Mouse (Mus musculus) erythroblast, embryonic 14.5 days (primary cell): ENCODE data around the gene Tpgs1. TPM values are rescaled to one million over a fixed set of nuclear protein-coding genes. Genes with fewer than 3 reads are reported as not detected.

Experiments used
- H3K27me3 ChIP-seq: 2 replicates; pipeline ENCODE4 v1.6.1; 2012; ENCODE audit warnings: inconsistent platforms; ENCODE audit not compliant: control insufficient read depth
- H3K36me3 ChIP-seq: 2 replicates; pipeline ENCODE4 v1.6.1; 2012; ENCODE audit warnings: mild to moderate bottlenecking, inconsistent platforms; ENCODE audit not compliant: control insufficient read depth
- H3K4me1 ChIP-seq: 2 replicates; pipeline ENCODE4 v1.6.1; 2012; ENCODE audit warnings: inconsistent platforms; ENCODE audit not compliant: control insufficient read depth
- H3K4me3 ChIP-seq: replicated peaks from 2 replicates; pipeline ENCODE3; 2012; ENCODE audit warnings: moderate library complexity, mild to moderate bottlenecking, inconsistent platforms
- H3K9me3 ChIP-seq: 2 replicates; pipeline ENCODE4 v1.6.1; 2012; ENCODE audit warnings: low read length, inconsistent platforms, mixed read lengths; ENCODE audit not compliant: control insufficient read depth
- GATA1 ChIP-seq: IDR thresholded peaks from 2 replicates; pipeline ENCODE4 v1.6.1; 2012; ENCODE audit warnings: low read length, inconsistent platforms, mixed read lengths
- TAL1 ChIP-seq: IDR thresholded peaks from 3 replicates; pipeline ENCODE4 v1.6.1; 2012; ENCODE audit warnings: low read length, inconsistent platforms, mixed read lengths
- polyA plus RNA-seq: library from polyadenylated mRNA; stranded (reverse); fragments of >175 nt; gene quantifications from 2 replicates; pipeline ENCODE4 v1.2.3, GENCODE M21; 2012

Gene Tpgs1
- polyA plus RNA-seq, 1 experiment, result 15.5 TPM

DNA sequence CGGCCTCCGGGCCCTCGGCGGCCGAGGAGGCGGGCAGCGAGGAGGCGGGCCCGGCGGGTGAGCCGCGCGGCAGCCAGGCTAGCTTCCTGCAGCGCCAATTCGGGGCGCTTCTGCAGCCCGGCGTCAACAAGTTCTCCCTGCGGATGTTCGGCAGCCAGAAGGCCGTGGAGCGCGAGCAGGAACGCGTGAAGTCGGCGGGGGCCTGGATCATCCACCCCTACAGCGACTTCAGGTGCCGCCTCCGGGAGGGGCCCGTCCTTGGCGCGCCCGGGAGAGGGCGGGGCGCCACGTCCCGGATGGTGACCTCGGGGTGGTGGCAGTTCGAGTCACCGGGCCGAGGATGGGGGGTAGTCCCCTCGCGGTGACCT, 47.8 kb downstream of the Tpgs1 start:
- H3K4me3 ChIP-seq, result peak overlapping the region; percentile 58
- H3K4me1 ChIP-seq, result peaks cover 38% of the 10 kb centered on the region
- H3K36me3 ChIP-seq, result peaks cover 17% of the 10 kb centered on the region
- TF ChIP-seq GATA1, result no peak
- no peak for TF ChIP-seq TAL1
- H3K27me3 ChIP-seq, result peaks cover 75% of the 10 kb centered on the region
- peaks cover 7% of the 10 kb centered on the region; the same call in 1 of the 2 replicates for H3K9me3 ChIP-seq

DNA sequence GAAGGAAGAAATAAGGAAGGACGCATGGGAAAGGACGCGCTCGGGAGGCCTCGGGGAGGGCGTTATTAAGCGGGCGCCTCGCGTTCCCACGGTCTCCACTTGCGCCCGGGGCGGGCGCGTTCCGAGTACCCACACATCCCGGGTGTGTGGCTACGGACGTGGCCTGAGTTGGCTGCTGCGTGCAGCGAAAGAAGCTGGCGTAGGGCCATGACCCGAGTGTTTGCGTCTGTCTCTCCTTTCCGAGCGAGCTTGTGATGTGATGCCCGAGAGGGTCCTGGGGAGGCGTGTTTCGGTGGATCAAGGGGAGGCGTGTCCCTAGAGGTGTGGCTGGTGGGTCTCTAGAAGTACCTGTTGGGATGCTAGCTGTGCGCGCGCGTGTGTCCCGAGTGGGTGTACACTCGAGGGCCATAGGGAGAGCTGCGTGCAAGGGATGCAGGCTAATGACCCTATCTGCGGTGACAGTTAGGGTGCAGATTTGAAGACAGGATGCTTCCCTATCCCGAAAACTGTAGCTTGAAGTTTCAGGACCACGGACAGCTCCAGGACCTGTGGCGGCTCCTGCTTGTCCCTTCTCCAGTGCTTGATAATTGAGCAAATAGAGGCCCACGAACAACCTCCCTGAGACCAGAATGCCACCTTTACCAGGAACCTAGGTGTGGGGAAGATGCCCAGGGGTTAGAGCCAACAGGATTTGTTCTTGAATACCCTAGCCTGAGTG, 48.6 kb downstream of the Tpgs1 start:
- Histone ChIP-seq H3K36me3 (peaks cover 10% of the 10 kb centered on the region), H3K9me3 (peaks cover 7% of the 10 kb centered on the region; the same call in 1 of the 2 replicates), H3K4me3 (no peak overlapping the region), H3K27me3 (peaks cover 75% of the 10 kb centered on the region), H3K4me1 (peaks cover 31% of the 10 kb centered on the region)
- TF ChIP-seq GATA1 (no peak), TAL1 (no peak)

DNA sequence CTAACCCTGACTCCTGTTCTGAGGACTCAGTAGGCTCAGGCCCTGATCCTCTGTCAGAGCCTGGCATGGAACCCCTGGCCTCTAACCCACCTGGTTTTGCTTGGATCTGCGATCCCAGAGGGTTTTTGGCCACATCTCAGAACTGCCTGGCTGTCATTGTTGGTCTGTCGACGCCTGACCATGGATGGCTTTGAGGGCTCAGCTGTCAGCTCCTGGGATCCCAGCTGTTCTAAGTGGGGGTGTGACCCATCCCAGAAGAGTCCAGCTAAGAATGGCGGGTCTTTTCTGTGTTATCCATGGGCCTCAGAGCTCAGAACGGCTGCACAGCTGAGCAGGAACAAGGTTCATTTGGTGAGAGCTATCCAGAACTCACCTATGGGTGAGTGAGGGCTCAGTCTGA, 51.9 kb downstream of the Tpgs1 start:
- peaks cover 52% of the 10 kb centered on the region for H3K27me3 ChIP-seq
- H3K9me3 ChIP-seq, result peaks cover 6% of the 10 kb centered on the region; the same call in 1 of the 2 replicates
- no peaks in the 10 kb centered on the region for H3K36me3 ChIP-seq
- no peak for TF ChIP-seq GATA1
- no peak for TF ChIP-seq TAL1
- H3K4me3 ChIP-seq, result no peak overlapping the region
- H3K4me1 ChIP-seq, result peaks cover 19% of the 10 kb centered on the region

DNA sequence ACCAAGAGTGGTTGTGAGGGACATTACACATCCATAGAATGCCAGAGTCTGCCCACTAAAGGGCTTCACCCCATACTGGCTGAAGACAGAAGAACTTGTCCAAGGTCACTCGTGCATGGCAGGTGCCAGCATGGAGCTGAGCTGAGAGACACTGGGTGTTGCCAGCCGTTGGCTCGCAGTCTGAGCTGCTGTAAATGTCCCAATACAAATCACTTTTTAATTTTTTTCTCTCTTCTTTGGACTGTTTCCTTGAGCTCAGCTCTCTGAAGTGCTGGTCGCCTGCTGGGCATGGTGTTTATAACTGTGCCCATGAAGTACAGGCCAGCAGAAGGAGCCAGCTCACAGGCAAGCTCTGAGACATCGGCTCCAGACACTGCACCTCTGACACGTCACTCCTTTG, 53.9 kb downstream of the Tpgs1 start:
- TF ChIP-seq TAL1 (no peak), GATA1 (no peak)
- no peaks in the 10 kb centered on the region for H3K36me3 ChIP-seq
- H3K4me1 ChIP-seq, result peaks cover 4% of the 10 kb centered on the region
- H3K9me3 ChIP-seq, result peaks cover 4% of the 10 kb centered on the region
- H3K27me3 ChIP-seq, result peaks cover 36% of the 10 kb centered on the region
- no peak overlapping the region for H3K4me3 ChIP-seq

DNA sequence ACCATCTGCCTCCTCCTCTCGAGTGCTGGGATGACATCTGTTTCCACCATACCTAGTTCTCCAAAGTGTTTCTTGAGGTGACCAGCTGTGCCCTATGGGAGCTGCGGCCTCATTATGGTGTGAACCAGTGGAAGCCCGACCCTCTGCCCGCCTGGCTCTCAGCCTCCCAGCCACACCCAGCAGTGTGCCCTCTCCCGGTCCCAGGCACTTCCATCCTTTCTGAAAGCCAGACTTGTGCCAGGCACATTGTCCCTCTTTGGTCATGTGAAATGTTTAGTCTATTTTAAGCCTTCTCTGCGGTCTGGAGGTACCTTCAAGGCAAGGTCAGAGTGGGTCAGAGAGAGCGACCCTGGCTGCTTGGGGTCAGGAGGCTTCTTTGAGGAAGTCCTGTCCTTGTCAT, 54.5 kb downstream of the Tpgs1 start:
- H3K36me3 ChIP-seq, result no peaks in the 10 kb centered on the region
- no peak for TF ChIP-seq GATA1
- no peak for TF ChIP-seq TAL1
- H3K4me1 ChIP-seq, result peaks cover 4% of the 10 kb centered on the region
- H3K4me3 ChIP-seq, result no peak overlapping the region
- peaks cover 35% of the 10 kb centered on the region for H3K27me3 ChIP-seq
- peaks cover 4% of the 10 kb centered on the region for H3K9me3 ChIP-seq

Other genes starting within 250 kb of the Tpgs1 start
- gene Vmn2r83, start 200.6 kb upstream of the Tpgs1 start, polyA plus RNA-seq, result not detected in 2 replicates
- 0.05 and 0.10 TPM in 2 replicates for gene Plpp2, start 135.6 kb upstream of the Tpgs1 start, polyA plus RNA-seq
- 1.7 TPM in 2 replicates for gene Mier2, start 114.2 kb upstream of the Tpgs1 start, polyA plus RNA-seq
- gene Theg, start 82.0 kb upstream of the Tpgs1 start, polyA plus RNA-seq, result not detected in 2 replicates
- not detected in 2 replicates for gene C2cd4c, start 55.3 kb upstream of the Tpgs1 start, polyA plus RNA-seq
- not detected in 2 replicates for gene Shc2, start 31.5 kb upstream of the Tpgs1 start, polyA plus RNA-seq
- gene Odf3l2, start 23.6 kb upstream of the Tpgs1 start, polyA plus RNA-seq, result not detected in 2 replicates
- 0.03 TPM in 1 of 2 replicates, not detected in the other for gene Madcam1, start 4.8 kb upstream of the Tpgs1 start, polyA plus RNA-seq
- 65.0 and 72.0 TPM in 2 replicates for gene Cdc34, start 12.8 kb downstream of the Tpgs1 start, polyA plus RNA-seq
- gene Gzmm, start 19.7 kb downstream of the Tpgs1 start, polyA plus RNA-seq, result 0.08 and 0.09 TPM in 2 replicates
- 836 and 840 TPM in 2 replicates for gene Bsg, start 35.1 kb downstream of the Tpgs1 start, polyA plus RNA-seq
- 0.08 and 0.15 TPM in 2 replicates for gene Hcn2, start 47.3 kb downstream of the Tpgs1 start, polyA plus RNA-seq
- gene Polrmt, start 77.2 kb downstream of the Tpgs1 start, polyA plus RNA-seq, result 2.1 and 2.5 TPM in 2 replicates
- gene Fgf22, start 85.7 kb downstream of the Tpgs1 start, polyA plus RNA-seq, result not detected in 2 replicates
- gene Rnf126, start 97.6 kb downstream of the Tpgs1 start, polyA plus RNA-seq, result 35.3 and 45.1 TPM in 2 replicates
- 0.02 and 0.04 TPM in 2 replicates for gene Fstl3, start 107.9 kb downstream of the Tpgs1 start, polyA plus RNA-seq
- gene Prss57, start 121.6 kb downstream of the Tpgs1 start, polyA plus RNA-seq, result 0.02 TPM in 1 of 2 replicates, not detected in the other
- 0.34 and 0.52 TPM in 2 replicates for gene Palm, start 124.2 kb downstream of the Tpgs1 start, polyA plus RNA-seq
- gene Misp, start 151.6 kb downstream of the Tpgs1 start, polyA plus RNA-seq, result not detected in 2 replicates
- 46.1 and 67.9 TPM in 2 replicates for gene Ptbp1, start 185.1 kb downstream of the Tpgs1 start, polyA plus RNA-seq
- gene Prtn3, start 205.1 kb downstream of the Tpgs1 start, polyA plus RNA-seq, result 3.5 TPM in 2 replicates
- 0.06 and 0.11 TPM in 2 replicates for gene Plppr3, start 205.3 kb downstream of the Tpgs1 start, polyA plus RNA-seq
- 1.5 and 1.8 TPM in 2 replicates for gene Elane, start 216.9 kb downstream of the Tpgs1 start, polyA plus RNA-seq
- not detected in 2 replicates for gene Cfd, start 221.5 kb downstream of the Tpgs1 start, polyA plus RNA-seq
- 4.1 and 4.9 TPM in 2 replicates for gene Med16, start 239.6 kb downstream of the Tpgs1 start, polyA plus RNA-seq
- 0.21 TPM in 1 of 2 replicates, not detected in the other for gene Gm26602, start 241.5 kb downstream of the Tpgs1 start, polyA plus RNA-seq
- gene Kiss1r, start 247.6 kb downstream of the Tpgs1 start, polyA plus RNA-seq, result 0.01 TPM in 1 of 2 replicates, not detected in the other